Mouse (Mus musculus): ENCODE data around the gene Hipk2. TPM values are rescaled to one million over a fixed set of nuclear protein-coding genes. Genes with fewer than 3 reads are reported as not detected.

Hipk2 gene
- polyA plus RNA-seq, 2 experiments = 11.9 to 12.3 TPM

DNA sequence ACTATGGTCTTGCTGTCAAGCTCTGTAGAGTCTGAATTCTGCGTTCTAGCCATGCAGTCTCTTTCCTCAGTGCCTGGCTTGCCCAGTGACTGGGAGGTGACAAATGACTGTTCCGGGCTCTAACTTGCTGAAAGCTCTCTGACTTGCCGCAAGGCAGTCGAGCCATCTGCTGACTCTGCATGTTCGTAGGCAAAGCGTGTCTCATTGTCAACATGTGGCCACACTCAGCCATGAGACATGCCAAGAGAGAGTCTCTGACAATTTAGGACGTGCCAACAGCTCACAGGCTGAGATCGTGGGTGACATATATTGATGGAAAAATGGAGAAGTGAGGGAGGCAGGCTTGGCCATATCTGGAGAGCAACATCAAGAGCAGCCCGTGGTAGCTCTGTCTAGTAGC is 36.9 kb upstream of the Hipk2 start:
- H3K4me1 ChIP-seq (ENCODE audit: control insufficient read depth, insufficient read depth, low read length) = peaks cover 10% of the 10 kb centered on the region
- DNase-seq (ENCODE audit: low spot score) (no peak), ATAC-seq (ENCODE audit: low FRiP score, low read depth) (no peak)
- H3K27me3 ChIP-seq (ENCODE audit: control insufficient read depth, insufficient read depth, low read length) = no peaks in the 10 kb centered on the region
- no peak overlapping the region for H3K9ac ChIP-seq (ENCODE audit: low read depth, low read length, severe bottlenecking)
- WGBS = 87% methylated on average over 9 of the region's 9 CpGs
- H3K9me3 ChIP-seq (ENCODE audit: control insufficient read depth, low read length) = no peaks in the 10 kb centered on the region
- H3K36me3 ChIP-seq (ENCODE audit: control insufficient read depth, insufficient read depth, low read length) = no peaks in the 10 kb centered on the region
- TF ChIP-seq POLR2A (IDR thresholded peaks at IDR 0.05; ENCODE audit: borderline replicate concordance, extremely low read depth, insufficient read depth, insufficient read length) = no peak
- no peak overlapping the region for H3K4me2 ChIP-seq (replicated peaks; ENCODE audit: low read depth, low read length, severe bottlenecking)
- H3K4me3 ChIP-seq (replicated peaks; ENCODE audit: low read length) = no peak overlapping the region
- H3K27ac ChIP-seq (replicated peaks; ENCODE audit: low read depth, low read length) = no peak overlapping the region

DNA sequence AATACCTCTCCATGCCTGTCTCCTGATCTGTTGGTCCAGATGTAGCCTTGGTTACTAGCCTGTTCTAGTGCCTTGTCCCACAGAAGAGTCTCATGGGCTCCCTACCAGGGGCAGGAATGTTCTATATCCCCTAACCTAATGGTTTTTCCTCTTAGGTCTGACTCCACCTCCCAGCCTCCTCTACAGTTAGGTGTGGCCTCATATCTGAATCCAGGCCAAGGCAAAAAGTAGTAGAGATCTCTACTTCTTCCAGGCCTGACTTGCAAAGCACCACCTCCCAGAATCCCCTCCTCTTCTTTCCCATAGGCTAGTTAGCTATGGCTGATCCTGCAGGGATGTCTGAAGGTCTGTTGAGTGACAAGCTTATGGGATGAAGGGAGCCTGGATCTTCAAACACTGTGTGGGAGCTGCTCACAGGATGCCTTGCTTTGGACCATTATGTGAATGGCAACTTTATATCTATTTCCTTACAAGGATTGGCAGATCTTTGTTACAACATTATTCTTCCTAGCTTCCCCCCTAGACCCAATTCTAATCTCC is 36.2 kb upstream of the Hipk2 start:
- Histone ChIP-seq H3K4me2 (replicated peaks; ENCODE audit: low read depth, low read length, severe bottlenecking) (no peak overlapping the region), H3K4me1 (ENCODE audit: control insufficient read depth, insufficient read depth, low read length) (peaks cover 10% of the 10 kb centered on the region), H3K27ac (replicated peaks; ENCODE audit: low read depth, low read length) (no peak overlapping the region), H3K9me3 (ENCODE audit: control insufficient read depth, low read length) (no peaks in the 10 kb centered on the region), H3K27me3 (ENCODE audit: control insufficient read depth, insufficient read depth, low read length) (no peaks in the 10 kb centered on the region), H3K36me3 (ENCODE audit: control insufficient read depth, insufficient read depth, low read length) (no peaks in the 10 kb centered on the region), H3K4me3 (replicated peaks; ENCODE audit: low read length) (no peak overlapping the region), H3K9ac (ENCODE audit: low read depth, low read length, severe bottlenecking) (no peak overlapping the region)
- DNase-seq (ENCODE audit: low spot score) (no peak), ATAC-seq (ENCODE audit: low FRiP score, low read depth) (no peak)
- no peak for TF ChIP-seq POLR2A (IDR thresholded peaks at IDR 0.05; ENCODE audit: borderline replicate concordance, extremely low read depth, insufficient read depth, insufficient read length)

DNA sequence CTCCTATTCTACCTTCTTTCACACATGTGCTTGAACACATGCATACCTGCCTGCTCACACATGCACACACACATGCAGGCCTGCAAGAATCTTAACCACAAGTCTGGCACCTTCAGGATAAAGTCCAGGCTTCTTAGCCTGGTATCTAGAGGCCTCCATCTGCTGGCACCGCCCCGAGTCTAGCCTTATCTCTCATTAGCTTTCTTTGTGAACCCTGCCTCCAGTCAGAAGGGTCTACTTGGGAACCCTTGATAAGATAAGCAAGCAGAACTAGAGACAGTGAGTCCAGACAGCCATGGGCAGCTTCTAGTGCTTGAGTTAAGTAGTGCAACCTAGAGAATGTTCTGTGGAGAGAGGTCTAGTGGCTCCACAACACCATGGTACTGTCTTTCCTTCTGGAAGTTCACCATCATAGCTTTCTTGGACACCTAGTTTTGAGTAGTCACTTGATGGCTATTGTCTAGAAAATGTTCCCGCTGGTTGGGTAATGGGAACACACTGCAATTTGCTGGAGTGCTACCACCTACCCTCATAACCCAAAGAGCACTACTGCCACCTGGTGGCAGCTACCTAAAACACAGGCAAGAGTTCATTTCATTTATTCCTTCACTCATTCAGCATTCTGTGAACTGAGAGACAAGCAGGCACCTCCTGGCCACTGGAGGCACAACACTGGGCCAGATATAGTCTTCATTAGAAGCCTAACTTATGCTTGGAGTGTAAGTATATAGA is 35.0 kb upstream of the Hipk2 start:
- Histone ChIP-seq H3K36me3 (ENCODE audit: control insufficient read depth, insufficient read depth, low read length) (no peaks in the 10 kb centered on the region), H3K4me1 (ENCODE audit: control insufficient read depth, insufficient read depth, low read length) (peaks cover 7% of the 10 kb centered on the region), H3K9me3 (ENCODE audit: control insufficient read depth, low read length) (no peaks in the 10 kb centered on the region), H3K9ac (ENCODE audit: low read depth, low read length, severe bottlenecking) (no peak overlapping the region), H3K4me2 (replicated peaks; ENCODE audit: low read depth, low read length, severe bottlenecking) (no peak overlapping the region), H3K27me3 (ENCODE audit: control insufficient read depth, insufficient read depth, low read length) (no peaks in the 10 kb centered on the region), H3K27ac (replicated peaks; ENCODE audit: low read depth, low read length) (no peak overlapping the region), H3K4me3 (replicated peaks; ENCODE audit: low read length) (no peak overlapping the region)
- peak; percentile 38 for DNase-seq (ENCODE audit: low spot score)
- TF ChIP-seq POLR2A (IDR thresholded peaks at IDR 0.05; ENCODE audit: borderline replicate concordance, extremely low read depth, insufficient read depth, insufficient read length) = no peak
- ATAC-seq (ENCODE audit: low FRiP score, low read depth) = no peak
- WGBS = 67% methylated on average over 3 of the region's 3 CpGs

DNA sequence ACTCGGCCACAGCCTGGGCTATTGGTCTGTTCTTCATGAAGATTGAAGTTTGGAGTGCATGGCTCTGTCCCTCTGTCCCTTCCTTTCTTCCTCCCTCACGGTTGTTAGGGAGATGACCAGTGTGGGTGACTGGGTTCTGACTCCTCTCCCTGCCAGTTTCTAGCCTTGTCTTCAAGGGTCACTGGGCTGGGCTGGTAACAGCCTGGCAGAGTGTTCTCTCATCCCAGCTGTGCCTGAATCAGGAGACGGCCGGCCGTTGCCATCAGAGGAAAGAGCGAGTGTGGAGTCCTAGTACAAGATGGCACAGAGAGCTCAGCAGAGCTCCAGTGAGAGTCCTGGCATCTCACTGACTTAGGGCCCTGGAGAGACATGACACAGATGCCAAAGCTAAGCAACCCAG is 32.4 kb upstream of the Hipk2 start:
- no peaks in the 10 kb centered on the region for H3K36me3 ChIP-seq (ENCODE audit: control insufficient read depth, insufficient read depth, low read length)
- no peaks in the 10 kb centered on the region for H3K4me1 ChIP-seq (ENCODE audit: control insufficient read depth, insufficient read depth, low read length)
- ATAC-seq (ENCODE audit: low FRiP score, low read depth) (no peak), DNase-seq (ENCODE audit: low spot score) (no peak)
- no peaks in the 10 kb centered on the region for H3K27me3 ChIP-seq (ENCODE audit: control insufficient read depth, insufficient read depth, low read length)
- no peak for TF ChIP-seq POLR2A (IDR thresholded peaks at IDR 0.05; ENCODE audit: borderline replicate concordance, extremely low read depth, insufficient read depth, insufficient read length)
- H3K27ac ChIP-seq (replicated peaks; ENCODE audit: low read depth, low read length) = no peak overlapping the region
- H3K4me2 ChIP-seq (replicated peaks; ENCODE audit: low read depth, low read length, severe bottlenecking) = no peak overlapping the region
- no peak overlapping the region for H3K9ac ChIP-seq (ENCODE audit: low read depth, low read length, severe bottlenecking)
- WGBS = 82% methylated on average over 6 of the region's 6 CpGs
- H3K4me3 ChIP-seq (replicated peaks; ENCODE audit: low read length) = no peak overlapping the region
- no peaks in the 10 kb centered on the region for H3K9me3 ChIP-seq (ENCODE audit: control insufficient read depth, low read length)

DNA sequence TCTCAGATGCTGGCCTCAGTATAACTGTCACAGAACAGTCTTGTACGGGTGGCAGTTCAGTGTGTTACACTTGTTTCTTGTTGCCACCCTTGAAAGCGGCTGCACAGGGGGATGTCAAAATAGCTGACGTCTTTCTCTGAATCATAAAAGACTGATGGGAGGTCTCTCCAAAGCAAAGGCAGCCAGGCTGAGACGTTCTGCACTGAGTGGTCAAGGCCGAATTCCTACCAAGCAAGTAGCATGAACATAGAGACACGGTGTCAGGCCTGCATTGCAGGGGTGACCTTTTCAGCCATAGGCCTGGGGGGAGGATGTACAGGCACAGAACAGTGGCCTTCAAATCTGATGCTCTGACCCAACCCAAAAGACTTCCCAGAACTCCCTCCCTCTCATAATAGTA is 30.0 kb upstream of the Hipk2 start:
- TF ChIP-seq POLR2A (IDR thresholded peaks at IDR 0.05; ENCODE audit: borderline replicate concordance, extremely low read depth, insufficient read depth, insufficient read length) = no peak
- 74% methylated on average over 6 of the region's 6 CpGs for WGBS
- H3K4me2 ChIP-seq (replicated peaks; ENCODE audit: low read depth, low read length, severe bottlenecking) = no peak overlapping the region
- H3K4me1 ChIP-seq (ENCODE audit: control insufficient read depth, insufficient read depth, low read length) = no peaks in the 10 kb centered on the region
- no peak overlapping the region for H3K9ac ChIP-seq (ENCODE audit: low read depth, low read length, severe bottlenecking)
- no peaks in the 10 kb centered on the region for H3K9me3 ChIP-seq (ENCODE audit: control insufficient read depth, low read length)
- ATAC-seq (ENCODE audit: low FRiP score, low read depth) (no peak), DNase-seq (ENCODE audit: low spot score) (no peak)
- no peaks in the 10 kb centered on the region for H3K27me3 ChIP-seq (ENCODE audit: control insufficient read depth, insufficient read depth, low read length)
- no peak overlapping the region for H3K4me3 ChIP-seq (replicated peaks; ENCODE audit: low read length)
- H3K36me3 ChIP-seq (ENCODE audit: control insufficient read depth, insufficient read depth, low read length) = no peaks in the 10 kb centered on the region
- H3K27ac ChIP-seq (replicated peaks; ENCODE audit: low read depth, low read length) = no peak overlapping the region

Measured in limb, embryonic 14.5 days (tissue).